Mouse (Mus musculus) kidney, adult 2 months (tissue): ENCODE measurements at regions not wholly inside any gene's neighbourhood (a gene's known extent, or its start where the extent isn't known, plus 50 kb on each side); places are given as distances from the start of the nearest gene placed in this dataset.

Source experiments
- DNase-seq: peaks from one replicate; pipeline ENCODE4 v3.0.0; 2021
- H3K27ac ChIP-seq: fragments of 200-500 bp; 2 replicates; pipeline ENCODE4 v1.5.1; 2012; ENCODE audit warnings: low read depth, low read length, control low read depth, inconsistent platforms; ENCODE audit not compliant: insufficient read depth
- H3K27me3 ChIP-seq: fragments of 200-500 bp; replicated peaks from 2 replicates; pipeline ENCODE4 v1.6.1; 2012; ENCODE audit warnings: mild to moderate bottlenecking, moderate library complexity, low read length, inconsistent platforms; ENCODE audit not compliant: control insufficient read depth, insufficient read depth
- H3K36me3 ChIP-seq: fragments of 200-500 bp; 2 replicates; pipeline ENCODE4 v1.6.1; 2012; ENCODE audit warnings: mild to moderate bottlenecking, moderate library complexity, low read length, inconsistent platforms; ENCODE audit not compliant: control insufficient read depth, insufficient read depth
- H3K4me1 ChIP-seq: fragments of 200-500 bp; 2 replicates; pipeline ENCODE4 v1.6.1; 2011; ENCODE audit warnings: low read length; ENCODE audit not compliant: control insufficient read depth, insufficient read depth
- H3K4me3 ChIP-seq: fragments of 200-500 bp; 2 replicates; pipeline ENCODE4 v1.5.1; 2011; ENCODE audit warnings: mild to moderate bottlenecking, low read depth, low read length, control low read depth; ENCODE audit not compliant: insufficient read depth
- CTCF ChIP-seq: fragments of 200-500 bp; conservative IDR thresholded peaks from 2 replicates; pipeline ENCODE4 v1.5.1; 2011; ENCODE audit warnings: low read depth, mild to moderate bottlenecking, control low read depth, low read length, moderate library complexity, mixed read lengths; ENCODE audit not compliant: insufficient read depth, insufficient read length
- POLR2A ChIP-seq: fragments of 200-500 bp; IDR thresholded peaks from one replicate; pipeline ENCODE4 v1.6.1; 2011; ENCODE audit warnings: low read depth, low read length, control low read depth
- WGBS: fragments of 180-500 bp; shearing (Covaris S2); methylation state at CpG from one replicate; pipeline ENCODE4 v1.1.7; 2018; 5-methylcytosine and 5-hydroxymethylcytosine counted together

- TF ChIP-seq POLR2A: no peak
- TF ChIP-seq CTCF: no peak
- Histone ChIP-seq H3K27me3 (no peaks in the 10 kb centered on the region), H3K27ac (no peak overlapping the region), H3K4me1 (no peaks in the 10 kb centered on the region), H3K4me3 (no peak overlapping the region), H3K36me3 (no peaks in the 10 kb centered on the region)
- peak; percentile 3 for DNase-seq
Measured at GRCm38 (mm10) chr5:47185868-47186267, 797.1 kb upstream of the Slit2 start.

- DNase-seq: no peak
- H3K27ac ChIP-seq: no peak overlapping the region
- no peaks in the 10 kb centered on the region for H3K27me3 ChIP-seq
- H3K4me3 ChIP-seq: no peak overlapping the region
- no peaks in the 10 kb centered on the region for H3K4me1 ChIP-seq
- no peaks in the 10 kb centered on the region for H3K36me3 ChIP-seq
- no peak for TF ChIP-seq POLR2A
- TF ChIP-seq CTCF: no peak
- 72% methylated on average over 3 of the region's 3 CpGs for WGBS
Measured at GRCm38 (mm10) chr5:47202164-47202914, 780.6 kb upstream of the Slit2 start.

- 91% methylated on average over 1 of the region's 1 CpGs for WGBS
- Histone ChIP-seq H3K27ac (no peak overlapping the region), H3K4me1 (no peaks in the 10 kb centered on the region)
Measured at GRCm38 (mm10) chr5:47202915-47203296, 780.0 kb upstream of the Slit2 start.

GRCm38 (mm10) chr5:47210542-47210941 is 772.4 kb upstream of the Slit2 start:
- no peak overlapping the region for H3K27ac ChIP-seq
- H3K4me3 ChIP-seq: no peak overlapping the region
- WGBS: 23% methylated on average over 1 of the region's 1 CpGs
- H3K36me3 ChIP-seq: no peaks in the 10 kb centered on the region
- H3K4me1 ChIP-seq: no peaks in the 10 kb centered on the region
- TF ChIP-seq CTCF (no peak), POLR2A (no peak)
- no peaks in the 10 kb centered on the region for H3K27me3 ChIP-seq
- DNase-seq: no peak

More at GRCm38 (mm10) chr5:47202915-47203296, 780.0 kb upstream of the Slit2 start:
- Histone ChIP-seq H3K4me3 (no peak overlapping the region), H3K36me3 (no peaks in the 10 kb centered on the region), H3K27me3 (no peaks in the 10 kb centered on the region)
- TF ChIP-seq POLR2A: no peak
- no peak for DNase-seq

GRCm38 (mm10) chr5:47215421-47215820 is 767.5 kb upstream of the Slit2 start:
- TF ChIP-seq POLR2A (no peak), CTCF (no peak)
- Histone ChIP-seq H3K36me3 (no peaks in the 10 kb centered on the region), H3K27me3 (no peaks in the 10 kb centered on the region), H3K4me1 (no peaks in the 10 kb centered on the region), H3K27ac (no peak overlapping the region), H3K4me3 (no peak overlapping the region)
- no peak for DNase-seq

- DNase-seq: no peak
- no peak for TF ChIP-seq POLR2A
- no peak for TF ChIP-seq CTCF
- H3K4me3 ChIP-seq: no peak overlapping the region
- no peak overlapping the region for H3K27ac ChIP-seq
- WGBS: 40% methylated on average over 1 of the region's 1 CpGs
- no peaks in the 10 kb centered on the region for H3K27me3 ChIP-seq
- H3K36me3 ChIP-seq: no peaks in the 10 kb centered on the region
- H3K4me1 ChIP-seq: no peaks in the 10 kb centered on the region
Measured at GRCm38 (mm10) chr5:47225247-47225646, 757.7 kb upstream of the Slit2 start.

- Histone ChIP-seq H3K36me3 (no peaks in the 10 kb centered on the region), H3K27ac (no peak overlapping the region), H3K27me3 (no peaks in the 10 kb centered on the region), H3K4me1 (no peaks in the 10 kb centered on the region), H3K4me3 (no peak overlapping the region)
- DNase-seq: no peak
- WGBS: 52% methylated on average over 1 of the region's 1 CpGs
- no peak for TF ChIP-seq CTCF
- no peak for TF ChIP-seq POLR2A
Measured at GRCm38 (mm10) chr5:47236094-47236493, 746.8 kb upstream of the Slit2 start.
